Mouse (Mus musculus): ENCODE measurements at regions not wholly inside any gene's neighbourhood (a gene's known extent, or its start where the extent isn't known, plus 50 kb on each side); places are given as distances from the start of the nearest gene placed in this dataset.

- CTCF ChIA-PET: no interaction called here
- POLR2A ChIA-PET: no interaction called here
Observed at GRCm38 (mm10) chr13:10540197-10540940, 179.7 kb upstream of the Chrm3 start.

- CTCF ChIA-PET: no interaction called here
- POLR2A ChIA-PET: no interaction called here
Observed at GRCm38 (mm10) chr13:10538927-10539326, 178.3 kb upstream of the Chrm3 start.

GRCm38 (mm10) chr13:10527251-10527650, 166.6 kb upstream of the Chrm3 start:
- ChIA-PET POLR2A (no interaction called here), CTCF (no interaction called here)

- POLR2A ChIA-PET: no interaction called here
- CTCF ChIA-PET: no interaction called here
Observed at GRCm38 (mm10) chr13:10526470-10527207, 166.0 kb upstream of the Chrm3 start.

- ChIA-PET CTCF (no interaction called here), POLR2A (no interaction called here)
Observed at GRCm38 (mm10) chr13:10504211-10504610, 143.6 kb upstream of the Chrm3 start.

- ChIA-PET CTCF (interaction anchor here in 2 of 4 experiments (0.5 to 1.0 kb wide), 2 partner anchors 11 to 813 kb away, joined by 3 to 9 read pairs; no protein-coding TSS in a partner anchor), POLR2A (interaction anchor here in 1 of 4 experiments (1.5 kb wide), 1 partner anchor 15 kb away, joined by 4 read pairs; no protein-coding TSS in a partner anchor)
Observed at GRCm38 (mm10) chr13:10455323-10455722, 94.7 kb upstream of the Chrm3 start.

- CTCF ChIA-PET: interaction anchor here in 2 of 4 experiments (0.5 to 1.0 kb wide), 2 partner anchors 10 to 813 kb away, joined by 3 to 9 read pairs; no protein-coding TSS in a partner anchor
Observed at GRCm38 (mm10) chr13:10454667-10455066, 94.0 kb upstream of the Chrm3 start.

GRCm38 (mm10) chr13:10451057-10451456, 90.4 kb upstream of the Chrm3 start:
- POLR2A ChIA-PET: interaction anchor here in 2 of 4 experiments (0.6 to 0.7 kb wide), 2 partner anchors 356 to 902 kb away, joined by 3 to 4 read pairs; no protein-coding TSS in a partner anchor
- CTCF ChIA-PET: interaction anchor here in 3 of 4 experiments (0.5 to 0.7 kb wide), 8 partner anchors 17 to 682 kb away, joined by 3 to 8 read pairs (median 4); no protein-coding TSS in a partner anchor

More at GRCm38 (mm10) chr13:10454667-10455066, 94.0 kb upstream of the Chrm3 start:
- POLR2A ChIA-PET: interaction anchor here in 1 of 4 experiments (1.5 kb wide), 1 partner anchor 16 kb away, joined by 4 read pairs; no protein-coding TSS in a partner anchor

- CTCF ChIA-PET: no interaction called here
- POLR2A ChIA-PET: no interaction called here
Observed at GRCm38 (mm10) chr13:10449502-10449901, 88.9 kb upstream of the Chrm3 start.

GRCm38 (mm10) chr13:10447806-10448205, 87.2 kb upstream of the Chrm3 start:
- ChIA-PET CTCF (no interaction called here), POLR2A (no interaction called here)

- ChIA-PET POLR2A (no interaction called here), CTCF (no interaction called here)
Observed at GRCm38 (mm10) chr13:10445679-10446078, 85.0 kb upstream of the Chrm3 start.

Measured in embryonic stem cell, embryonic (primary cell).